Mouse (Mus musculus) 3T3-L1 (cell line): ENCODE measurements around the gene Adrm1.

Source experiments
- DNase-seq: peaks from one replicate; pipeline ENCODE4 v3.0.0-alpha.2; 2015; ENCODE audit warnings: low read depth, low spot score

The Adrm1 gene

DNA sequence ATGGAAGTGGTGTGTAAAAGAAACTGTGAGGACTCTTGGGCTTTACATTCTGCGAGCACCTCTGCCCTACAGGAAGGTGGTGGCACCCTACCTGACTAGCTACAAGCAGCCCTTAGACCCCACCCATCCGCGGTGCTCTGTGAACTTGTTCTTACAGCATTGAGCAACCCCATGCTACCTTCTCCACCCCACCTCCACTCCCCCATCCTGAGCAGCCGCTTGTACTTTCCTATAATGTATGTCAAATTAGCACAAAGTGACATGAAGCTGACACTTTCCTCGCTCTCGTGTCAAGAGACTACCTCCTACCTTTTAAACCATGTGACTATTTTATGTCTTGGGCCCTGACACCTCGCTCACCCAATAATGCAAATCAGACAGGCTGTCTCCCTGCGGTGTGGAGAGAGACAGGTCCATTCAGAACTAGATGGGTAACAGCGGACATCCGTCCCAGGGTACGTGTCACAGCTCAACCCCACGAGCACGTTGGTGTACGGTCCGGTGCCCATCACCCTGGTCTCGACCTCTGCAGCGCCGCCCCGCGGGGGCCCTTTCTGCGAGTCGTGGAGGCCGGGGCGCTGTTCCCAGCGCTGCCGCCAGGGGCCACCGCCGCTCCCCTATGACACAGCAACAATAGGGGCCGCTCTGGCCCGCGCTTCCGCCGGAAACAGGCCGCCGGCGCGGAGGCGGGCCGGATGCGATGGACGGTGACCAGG, at the start of gene Adrm1:
Gene Adrm1 (plus strand): TSS at position 680 of the 716 bp plus-strand sequence.
- DNase-seq, result peak; percentile 93

GRCm38 (mm10) chr2:180124192-180124591, 47.1 kb upstream of the Adrm1 start:
- DNase-seq, result no peak

GRCm38 (mm10) chr2:180126195-180126594, 45.1 kb upstream of the Adrm1 start:
- DNase-seq, result peak; percentile 90

DNA sequence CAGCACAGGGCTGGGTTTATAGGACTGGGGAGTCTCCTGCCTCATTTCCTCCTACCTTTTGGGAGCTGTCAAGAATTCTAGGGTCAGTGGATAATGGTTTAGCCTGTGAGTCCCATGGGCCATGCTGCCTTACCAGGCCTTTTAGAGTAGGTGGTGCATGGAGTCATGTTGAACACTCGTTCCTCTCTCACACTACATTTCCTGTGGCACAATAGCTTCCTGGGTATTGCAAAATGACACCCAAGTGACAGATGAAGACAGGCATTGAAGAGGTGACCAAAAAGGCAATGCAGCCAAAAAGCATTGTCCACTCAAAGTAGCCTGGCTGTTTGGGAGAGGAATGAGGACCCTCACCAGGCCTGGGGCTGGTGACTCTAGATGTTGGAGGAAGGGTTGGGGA, 43.6 kb upstream of the Adrm1 start:
- DNase-seq, result no peak

- no peak for DNase-seq
Observed at GRCm38 (mm10) chr2:180133231-180133630, 38.1 kb upstream of the Adrm1 start.

DNA sequence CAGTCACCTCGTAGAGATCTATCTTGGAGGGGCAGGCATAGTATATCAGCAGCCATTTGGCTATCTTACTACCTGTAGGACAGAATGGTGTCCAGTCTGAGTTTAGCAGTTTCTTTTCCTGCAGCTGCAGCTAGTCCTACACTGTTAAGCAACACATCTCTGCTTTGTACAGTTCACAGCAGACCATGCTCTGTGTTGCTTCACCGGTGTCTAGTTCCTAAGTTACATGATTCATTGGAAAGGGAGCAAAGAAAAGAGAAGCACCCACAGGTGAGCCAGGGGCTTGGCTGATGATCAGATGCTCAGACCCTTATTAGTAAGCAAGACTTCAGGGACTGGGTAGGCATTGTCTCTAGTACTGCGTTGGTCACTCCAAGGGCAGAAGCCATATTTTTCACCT, 37.4 kb upstream of the Adrm1 start:
- no peak for DNase-seq

- DNase-seq, result no peak
Observed at GRCm38 (mm10) chr2:180135414-180135813, 35.9 kb upstream of the Adrm1 start.

GRCm38 (mm10) chr2:180146091-180146490, 25.2 kb upstream of the Adrm1 start:
- no peak for DNase-seq

DNA sequence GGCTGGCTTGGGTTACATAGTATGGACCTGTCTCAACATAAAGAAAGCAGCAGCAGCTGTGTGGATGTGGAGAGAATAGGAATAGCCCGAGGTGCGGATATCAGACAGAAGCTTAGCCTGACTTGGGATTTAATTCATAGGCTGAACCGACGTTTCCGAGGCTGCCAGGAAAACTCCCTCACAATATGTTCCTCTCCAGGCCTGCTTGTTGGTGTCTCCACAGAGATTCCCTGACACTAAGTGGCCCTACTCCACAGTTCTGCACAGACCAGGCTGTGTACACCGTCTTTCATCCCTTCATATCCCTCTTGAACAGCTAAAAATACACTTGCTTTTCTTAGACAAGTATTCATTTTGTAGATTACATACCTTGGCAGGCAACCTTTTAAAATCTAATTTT, 23.9 kb upstream of the Adrm1 start:
- DNase-seq, result no peak

DNA sequence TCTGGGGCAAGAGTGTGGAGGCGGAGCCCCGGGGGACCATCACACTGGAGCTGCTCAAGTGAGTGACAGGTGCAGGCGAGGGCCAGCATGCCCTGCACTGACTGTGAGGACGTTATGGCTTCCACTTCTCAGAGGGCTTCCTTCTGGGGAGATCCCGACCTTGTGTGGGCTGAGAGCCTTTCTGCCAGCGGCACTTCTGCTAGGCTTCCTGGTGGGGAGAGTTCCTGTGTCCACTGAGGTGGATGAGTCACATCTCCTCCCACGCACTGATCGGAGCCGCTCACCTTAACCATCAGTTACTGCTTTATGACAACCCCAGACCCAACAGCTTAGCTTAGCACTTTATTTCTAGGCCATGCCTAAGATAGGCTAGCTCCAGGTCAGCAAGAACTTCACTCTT, 22.7 kb upstream of the Adrm1 start:
- no peak for DNase-seq

DNA sequence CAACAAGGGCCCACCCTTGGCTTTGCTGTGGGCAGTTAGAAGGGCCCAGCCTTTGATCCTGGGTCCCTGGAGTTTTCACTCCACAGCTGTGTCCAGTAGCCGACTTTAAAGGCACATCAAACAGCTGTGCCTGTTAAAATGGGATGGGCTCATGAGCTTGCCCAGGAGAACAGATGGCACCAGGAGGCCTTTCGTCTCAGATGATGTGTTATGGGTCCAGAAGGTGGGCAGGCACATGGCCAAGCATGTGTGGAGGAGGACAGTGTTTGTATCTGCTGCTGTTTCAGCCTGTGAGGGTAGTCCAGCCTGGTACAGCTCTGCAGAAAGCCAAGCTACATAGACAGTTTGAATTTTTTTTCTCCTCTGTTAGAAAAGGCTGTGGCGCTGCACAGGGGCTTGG, 16.5 kb upstream of the Adrm1 start:
- no peak for DNase-seq

DNA sequence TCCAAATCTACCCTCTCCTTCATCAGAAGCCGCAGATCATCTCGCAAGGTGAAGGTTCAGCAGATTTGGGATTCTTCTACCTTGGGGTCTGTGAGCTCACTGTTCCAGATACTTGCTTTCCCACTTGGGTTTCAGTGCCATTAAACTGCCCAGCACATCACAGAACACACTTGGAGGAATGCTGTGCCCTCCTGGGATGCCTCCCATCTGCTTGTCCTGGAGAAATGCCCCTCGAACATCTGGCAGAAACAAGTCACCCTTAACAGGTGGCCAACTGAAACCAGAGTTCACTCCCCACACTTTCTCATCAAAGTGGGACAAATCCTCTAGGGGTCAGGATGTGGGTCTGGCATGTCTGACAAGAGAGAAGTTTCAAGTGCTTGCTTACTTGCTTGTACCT, 12.7 kb upstream of the Adrm1 start:
- no peak for DNase-seq

GRCm38 (mm10) chr2:180165855-180166254, 5.4 kb upstream of the Adrm1 start:
- no peak for DNase-seq

- no peak for DNase-seq
Observed at GRCm38 (mm10) chr2:180166869-180167268, 4.4 kb upstream of the Adrm1 start.

DNA sequence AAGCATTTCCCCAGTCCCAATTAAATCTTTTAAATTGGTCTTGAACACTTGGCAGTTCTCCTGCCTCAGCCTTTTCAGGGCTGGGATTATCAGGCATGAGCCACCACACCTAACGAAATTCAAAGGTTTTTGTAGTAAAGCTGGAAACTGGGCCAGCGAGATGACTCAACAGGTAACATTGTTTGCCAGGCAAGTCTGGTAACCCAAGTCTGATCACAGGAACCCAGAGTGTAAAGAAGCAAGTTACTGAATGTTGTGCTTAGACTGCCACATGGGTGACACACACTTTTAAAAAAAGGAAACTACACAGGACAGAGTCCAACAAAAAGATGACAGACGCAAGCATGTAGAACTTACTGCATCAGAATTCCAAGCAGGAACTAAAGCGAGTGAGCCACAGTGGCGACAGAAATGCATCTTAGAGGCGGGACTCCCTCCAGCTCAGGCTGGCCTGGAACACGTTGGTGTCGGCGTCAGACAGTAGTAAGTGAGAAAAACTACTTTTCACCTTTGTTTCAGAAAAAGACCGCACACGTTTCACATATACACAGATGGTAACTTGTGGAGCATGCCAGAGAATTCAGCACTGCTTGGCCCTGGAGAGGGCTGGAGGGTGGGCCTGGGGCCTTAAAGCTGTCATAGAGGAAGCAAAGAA, 1.0 kb upstream of the Adrm1 start:
- peak; percentile 61 for DNase-seq

GRCm38 (mm10) chr2:180171522-180172070, 311 bp downstream of the Adrm1 start:
- peak; percentile 44 for DNase-seq

GRCm38 (mm10) chr2:180172152-180172551, 867 bp downstream of the Adrm1 start:
- peak; percentile 18 for DNase-seq

GRCm38 (mm10) chr2:180173163-180173562, 1.9 kb downstream of the Adrm1 start:
- DNase-seq, result peak; percentile 75

GRCm38 (mm10) chr2:180173711-180174110, 2.4 kb downstream of the Adrm1 start:
- DNase-seq, result peak; percentile 15

DNA sequence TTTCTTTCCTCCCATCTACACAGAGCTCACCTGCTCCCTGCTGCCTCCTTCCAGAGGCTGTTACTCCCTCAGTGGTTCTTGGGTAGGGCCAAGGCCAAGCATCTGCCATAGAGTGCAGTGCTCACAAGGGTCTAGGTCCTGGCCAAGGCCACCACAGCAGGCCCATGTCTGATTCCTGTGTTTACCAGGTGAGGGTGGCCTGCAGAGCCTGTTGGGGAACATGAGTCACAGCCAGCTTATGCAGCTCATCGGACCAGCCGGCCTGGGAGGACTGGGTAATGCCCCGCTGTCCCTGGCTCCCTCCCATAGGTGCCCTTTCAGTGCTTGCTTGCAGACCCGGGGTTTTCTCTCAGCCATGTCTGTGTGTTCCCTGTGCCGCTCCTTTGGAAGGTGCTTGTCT, 2.8 kb downstream of the Adrm1 start:
- no peak for DNase-seq

DNA sequence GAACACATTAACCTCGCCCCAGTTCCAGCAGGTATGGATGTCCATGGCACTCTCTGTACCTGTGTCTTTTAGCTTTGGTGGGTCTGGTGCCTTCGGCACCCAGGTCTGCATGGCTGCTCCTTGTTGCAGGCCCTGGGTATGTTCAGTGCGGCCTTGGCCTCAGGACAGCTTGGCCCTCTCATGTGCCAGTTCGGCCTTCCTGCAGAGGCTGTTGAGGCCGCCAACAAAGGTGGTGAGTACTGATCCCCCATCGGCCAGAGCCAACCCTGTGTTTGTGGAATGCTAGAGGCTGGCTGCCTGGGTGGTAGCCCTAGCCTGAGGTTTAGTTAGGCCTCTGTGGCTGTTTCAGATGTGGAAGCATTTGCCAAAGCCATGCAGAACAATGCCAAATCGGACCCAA, 4.4 kb downstream of the Adrm1 start:
- no peak for DNase-seq

GRCm38 (mm10) chr2:180181542-180181941, 10.3 kb downstream of the Adrm1 start:
- no peak for DNase-seq
